ENCODE assay signal across 11 mouse cellular contexts in genomic region chr2:77863934-77864333, GRCm38 (mm10). TPM values are rescaled to one million over a fixed set of nuclear protein-coding genes. Genes with fewer than 3 reads are reported as not detected.
DNase-seq lines count a peak whose midpoint lies in the region; ATAC-seq and TF ChIP-seq lines count a peak whose summit lies in the region.
"Had no signal": no experiment of that assay in that cellular context is flagged by ENCODE, and none has a peak within 500 bp of the region (broad histone marks: within the 10 kb centered on the region; RNA-seq: fewer than 3 reads in every experiment).

No protein-coding gene starts in this region.

- 75% methylated on average over 6 of the region's 6 CpGs for WGBS in heart, embryonic 12.5 days
- WGBS in limb, embryonic 11.5 days, result 8% methylated on average over 6 of the region's 6 CpGs
- 87% methylated on average over 6 of the region's 6 CpGs for WGBS in midbrain, embryonic 16.5 days

- peaks cover 10% of the 10 kb centered on the region for H3K4me1 ChIP-seq in heart, embryonic 12.5 days (replicated peaks)
- H3K4me1 ChIP-seq in limb, embryonic 11.5 days (ENCODE audit: control insufficient read depth, insufficient read depth, low read length), result peaks cover 4% of the 10 kb centered on the region; the same call in 1 of the 2 replicates
- no peaks in the 10 kb centered on the region for H3K4me1 ChIP-seq in midbrain, embryonic 16.5 days (ENCODE audit: control insufficient read depth, insufficient read depth, low read length)
- H3K4me1 ChIP-seq: forebrain, embryonic 12.5 days had no signal

- no peak overlapping the region for H3K27ac ChIP-seq in heart, embryonic 12.5 days (ENCODE audit: poor library complexity, severe bottlenecking)
- peak overlapping the region; percentile 62 for H3K27ac ChIP-seq in left cerebral cortex, adult 2 months
- H3K27ac ChIP-seq in limb, embryonic 11.5 days (replicated peaks; ENCODE audit: low read depth, low read length), result no peak overlapping the region
- no peak overlapping the region for H3K27ac ChIP-seq in midbrain, embryonic 16.5 days (ENCODE audit: low read length)
- H3K27ac ChIP-seq: forebrain, embryonic 12.5 days had no signal

- ATAC-seq in heart, embryonic 12.5 days (ENCODE audit: insufficient number of reproducible peaks, low FRiP score), result no peak
- peak; percentile 88; the same call in 1 of the 2 replicates for ATAC-seq in limb, embryonic 11.5 days (ENCODE audit: insufficient number of reproducible peaks, low FRiP score, low TSS enrichment, low read depth)
- no peak for ATAC-seq in midbrain, embryonic 16.5 days

- no peaks in the 10 kb centered on the region for H3K36me3 ChIP-seq in heart, embryonic 12.5 days
- no peaks in the 10 kb centered on the region for H3K36me3 ChIP-seq in limb, embryonic 11.5 days (ENCODE audit: control insufficient read depth, insufficient read depth, low read length)
- H3K36me3 ChIP-seq in midbrain, embryonic 16.5 days (ENCODE audit: control insufficient read depth, insufficient read depth, low read length), result no peaks in the 10 kb centered on the region
- H3K36me3 ChIP-seq: forebrain, embryonic 12.5 days had no signal

- H3K9ac ChIP-seq in heart, embryonic 12.5 days, result no peak overlapping the region
- no peak overlapping the region for H3K9ac ChIP-seq in limb, embryonic 11.5 days (ENCODE audit: low read length)
- no peak overlapping the region for H3K9ac ChIP-seq in midbrain, embryonic 16.5 days (ENCODE audit: low read depth, low read length)
- H3K9ac ChIP-seq: forebrain, embryonic 12.5 days had no signal

- H3K4me2 ChIP-seq in heart, embryonic 12.5 days, result peak overlapping the region; percentile 21
- no peak overlapping the region for H3K4me2 ChIP-seq in limb, embryonic 11.5 days (ENCODE audit: low read depth, severe bottlenecking)
- H3K4me2 ChIP-seq in midbrain, embryonic 16.5 days (ENCODE audit: low read length), result no peak overlapping the region
- H3K4me2 ChIP-seq: forebrain, embryonic 12.5 days had no signal

- no peak for DNase-seq in heart, postnatal 10 days
- peak in 1 of 2 experiments; percentile 25 for DNase-seq in left cerebral cortex, adult 2 months (ENCODE audit: extremely low spot score in 1 of 2, low spot score in 2 of 2)
- DNase-seq in left cerebral cortex, postnatal 4 days, result no peak
- peak; percentile 69 for DNase-seq in embryo, embryonic 10.5 days (ENCODE audit: low spot score)
- peak; percentile 56 for DNase-seq in limb, embryonic 11.5 days (ENCODE audit: low spot score)
- DNase-seq in ovary, postnatal 14 days (ENCODE audit: low spot score), result no peak
- DNase-seq: thymus, adult 18-20 months had no signal

- intact Hi-C loops in heart, postnatal 10 days (cut with DNase I), result no loop called here
- intact Hi-C loops in left cerebral cortex, adult 2 months (cut with DNase I), result loop anchor here (1.0 to 5.0 kb wide), 3 partner anchors 23 to 62 kb away; no protein-coding TSS in a partner anchor
- intact Hi-C loops in left cerebral cortex, postnatal 4 days (cut with DNase I), result no loop called here

- H3K27me3 ChIP-seq in heart, embryonic 12.5 days (replicated peaks), result no peaks in the 10 kb centered on the region
- H3K27me3 ChIP-seq in limb, embryonic 11.5 days (ENCODE audit: control insufficient read depth, insufficient read depth, low read length), result no peaks in the 10 kb centered on the region
- no peaks in the 10 kb centered on the region for H3K27me3 ChIP-seq in midbrain, embryonic 16.5 days (ENCODE audit: control insufficient read depth, insufficient read depth, low read depth, low read length)
- H3K27me3 ChIP-seq: forebrain, embryonic 12.5 days had no signal

- H3K9me3 ChIP-seq in heart, embryonic 12.5 days (replicated peaks), result no peaks in the 10 kb centered on the region
- no peaks in the 10 kb centered on the region for H3K9me3 ChIP-seq in limb, embryonic 11.5 days (ENCODE audit: control insufficient read depth, low read length)
- no peaks in the 10 kb centered on the region for H3K9me3 ChIP-seq in midbrain, embryonic 16.5 days (replicated peaks; ENCODE audit: control insufficient read depth, low read length, poor library complexity, severe bottlenecking)
- H3K9me3 ChIP-seq: forebrain, embryonic 12.5 days had no signal

- no peak overlapping the region for H3K4me3 ChIP-seq in heart, embryonic 12.5 days
- H3K4me3 ChIP-seq in left cerebral cortex, adult 2 months, result peak overlapping the region; percentile 21; the same call in 1 of the 2 replicates
- no peak overlapping the region for H3K4me3 ChIP-seq in limb, embryonic 11.5 days (ENCODE audit: low read depth, low read length)
- no peak overlapping the region for H3K4me3 ChIP-seq in midbrain, embryonic 16.5 days (ENCODE audit: low read depth, low read length)
- H3K4me3 ChIP-seq: forebrain, embryonic 12.5 days had no signal

- TF ChIP-seq CTCF in left cerebral cortex, adult 2 months (IDR thresholded peaks at IDR 0.05), result 0 out of 2 replicates have a peak, but pooled peaks have one; percentile 5

RNA-seq across cellular contexts. Expression of gene Zfp385b, which starts 44.5 kb away (rescaled TPM):
- polyA plus RNA-seq in heart, embryonic 12.5 days (2016; fragmentation: Nextera tagmentation; extraction: Ambion mirVana), result 4.3 and 4.5 TPM in 2 replicates
- 1 to 10 TPM; 6.7 to 7.1 TPM for total RNA-seq in heart, postnatal 10 days (2021)
- 10 to 100 TPM; 47.8 to 54.1 TPM for total RNA-seq in left cerebral cortex, adult 2 months (2021)
- total RNA-seq in left cerebral cortex, postnatal 4 days (2021), result 10 to 100 TPM; 30.5 to 33.0 TPM
- polyA plus RNA-seq in limb, embryonic 11.5 days (2014; fragmentation: Nextera tagmentation; extraction: Ambion mirVana), result 0.64 and 1.2 TPM in 2 replicates
- 12.2 and 15.3 TPM in 2 replicates for polyA plus RNA-seq in midbrain, embryonic 16.5 days (2015; fragmentation: Nextera tagmentation; extraction: Ambion mirVana)
- total RNA-seq: megakaryocyte progenitor cell, adult 5-6 weeks had no signal

Comparison
In these comparisons a context has a peak if more than half of its experiments do, and no peak if none do; other contexts are left out.
1. DNase-seq: peak in embryo, embryonic 10.5 days (single experiment) and limb, embryonic 11.5 days (single experiment); none in heart, postnatal 10 days (0 of 2), left cerebral cortex, postnatal 4 days (single experiment) and ovary, postnatal 14 days (single experiment).